Mouse (Mus musculus) midbrain, embryonic 14.5 days (tissue): Measurements from ENCODE around the gene Parp4. TPM values are rescaled to one million over a fixed set of nuclear protein-coding genes. Genes with fewer than 3 reads are reported as not detected.

Experiments
- ATAC-seq: fragments of 200-750 bp; cut with Nextera tagmentation; 2 replicates; pipeline ENCODE4 v1.8.0; 2017; ENCODE audit warnings: moderate number of reproducible peaks, moderate library complexity; ENCODE audit not compliant: low FRiP score, low TSS enrichment
- DNase-seq: peaks from one replicate; pipeline ENCODE4 v3.0.0-alpha.2; 2015
- H3K27ac ChIP-seq: fragments of 300-500 bp; sonication (generic); replicated peaks from 2 replicates; pipeline ENCODE4 v1.5.1; 2014; ENCODE audit warnings: mild to moderate bottlenecking, low read depth, low read length, moderate library complexity
- H3K27me3 ChIP-seq: fragments of 300-500 bp; sonication (generic); 2 replicates; pipeline ENCODE4 v1.6.1; 2014; ENCODE audit warnings: low read length, control low read depth, mixed read lengths; ENCODE audit not compliant: control insufficient read depth, insufficient read depth
- H3K36me3 ChIP-seq: fragments of 300-500 bp; sonication (generic); 2 replicates; pipeline ENCODE4 v1.6.1; 2014; ENCODE audit warnings: low read length, control low read depth; ENCODE audit not compliant: control insufficient read depth, insufficient read depth
- H3K4me1 ChIP-seq: fragments of 300-500 bp; sonication (generic); 2 replicates; pipeline ENCODE4 v1.6.1; 2014; ENCODE audit warnings: mild to moderate bottlenecking, antibody characterized with exemption, low read length, control low read depth; ENCODE audit not compliant: control insufficient read depth, insufficient read depth
- H3K4me2 ChIP-seq: fragments of 300-500 bp; sonication (generic); 2 replicates; pipeline ENCODE4 v1.6.1; 2014; ENCODE audit warnings: mild to moderate bottlenecking, low read length, moderate library complexity
- H3K4me3 ChIP-seq: fragments of 300-500 bp; sonication (generic); replicated peaks from 2 replicates; pipeline ENCODE4 v1.5.1; 2014; ENCODE audit warnings: low read depth, low read length
- H3K9ac ChIP-seq: fragments of 300-500 bp; sonication (generic); replicated peaks from 2 replicates; pipeline ENCODE4 v1.6.1; 2014; ENCODE audit warnings: mild to moderate bottlenecking, low read length, moderate library complexity
- H3K9me3 ChIP-seq: fragments of 300-500 bp; sonication (generic); 2 replicates; pipeline ENCODE4 v1.6.1; 2016; ENCODE audit warnings: low read length, control low read depth, mixed read lengths; ENCODE audit not compliant: control insufficient read depth
- WGBS: fragments of 180-500 bp; shearing (Covaris S2); extraction: QIAGEN DNeasy Blood & Tissue Kit; methylation state at CpG from one replicate; pipeline ENCODE4 v1.1.7; 2014; 5-methylcytosine and 5-hydroxymethylcytosine counted together
- polyA plus RNA-seq: library from polyadenylated mRNA; unstranded; fragments of >200 nt; fragmentation: Nextera tagmentation; extraction: Ambion mirVana; gene quantifications from 2 replicates; pipeline ENCODE4 v1.2.1, GENCODE M21; 2014

The Parp4 gene
- polyA plus RNA-seq, 1 experiment from 2014 or later = 1.1 TPM

- ATAC-seq (no peak), DNase-seq (no peak)
- Histone ChIP-seq H3K27me3 (no peaks in the 10 kb centered on the region), H3K4me1 (peaks cover 5% of the 10 kb centered on the region), H3K36me3 (peaks cover 19% of the 10 kb centered on the region), H3K27ac (no peak overlapping the region), H3K9me3 (no peaks in the 10 kb centered on the region), H3K4me3 (no peak overlapping the region), H3K9ac (no peak overlapping the region), H3K4me2 (no peak overlapping the region)
- WGBS = 87% methylated on average over 7 of the region's 7 CpGs
Observed at GRCm38 (mm10) chr14:56567476-56567875, 7.9 kb upstream of the Parp4 start.

- no peak overlapping the region for H3K27ac ChIP-seq
- no peak overlapping the region for H3K9ac ChIP-seq
- H3K9me3 ChIP-seq = no peaks in the 10 kb centered on the region
- WGBS = 91% methylated on average over 4 of the region's 4 CpGs
- no peak overlapping the region for H3K4me3 ChIP-seq
- no peak overlapping the region for H3K4me2 ChIP-seq
- no peaks in the 10 kb centered on the region for H3K27me3 ChIP-seq
- DNase-seq (no peak), ATAC-seq (no peak)
- peaks cover 5% of the 10 kb centered on the region for H3K4me1 ChIP-seq
- peaks cover 8% of the 10 kb centered on the region; the same call in 1 of the 2 replicates for H3K36me3 ChIP-seq
Observed at GRCm38 (mm10) chr14:56569041-56569440, 6.4 kb upstream of the Parp4 start.

- Histone ChIP-seq H3K4me3 (peak overlapping the region; percentile 78), H3K4me1 (peaks cover 9% of the 10 kb centered on the region), H3K4me2 (peak overlapping the region; percentile 82), H3K27me3 (no peaks in the 10 kb centered on the region), H3K9me3 (no peaks in the 10 kb centered on the region), H3K27ac (peak overlapping the region; percentile 63), H3K9ac (peak overlapping the region; percentile 64), H3K36me3 (no peaks in the 10 kb centered on the region)
- under 1% methylated on average over 59 of the region's 59 CpGs for WGBS
- DNase-seq = peak; percentile 98
- ATAC-seq = peak; percentile 99
Observed at GRCm38 (mm10) chr14:56571310-56572093, 3.9 kb upstream of the Parp4 start.

GRCm38 (mm10) chr14:56572546-56572945 is 2.9 kb upstream of the Parp4 start:
- Histone ChIP-seq H3K9ac (peak overlapping the region; percentile 48), H3K9me3 (no peaks in the 10 kb centered on the region)
- 66% methylated on average over 2 of the region's 2 CpGs for WGBS

GRCm38 (mm10) chr14:56575969-56576901 is 816 bp downstream of the Parp4 start:
- no peak for DNase-seq
- H3K27ac ChIP-seq = no peak overlapping the region
- no peaks in the 10 kb centered on the region for H3K9me3 ChIP-seq
- no peak for ATAC-seq
- no peak overlapping the region for H3K9ac ChIP-seq
- peaks cover 4% of the 10 kb centered on the region for H3K4me1 ChIP-seq
- H3K4me2 ChIP-seq = peak overlapping the region; percentile 56
- 75% methylated on average over 18 of the region's 18 CpGs for WGBS
- H3K36me3 ChIP-seq = no peaks in the 10 kb centered on the region
- H3K27me3 ChIP-seq = no peaks in the 10 kb centered on the region
- 0 out of 2 replicates have a peak overlapping the region, but pooled peaks have one; percentile 33 for H3K4me3 ChIP-seq

More at GRCm38 (mm10) chr14:56572546-56572945, 2.9 kb upstream of the Parp4 start:
- peak overlapping the region; percentile 78; the same call in 1 of the 2 replicates for H3K4me3 ChIP-seq
- H3K27ac ChIP-seq = no peak overlapping the region
- peak overlapping the region; percentile 82 for H3K4me2 ChIP-seq
- no peaks in the 10 kb centered on the region for H3K36me3 ChIP-seq
- no peak for DNase-seq
- no peak for ATAC-seq
- peaks cover 9% of the 10 kb centered on the region for H3K4me1 ChIP-seq
- H3K27me3 ChIP-seq = no peaks in the 10 kb centered on the region

GRCm38 (mm10) chr14:56579011-56579410 is 3.6 kb downstream of the Parp4 start:
- H3K4me3 ChIP-seq = no peak overlapping the region

GRCm38 (mm10) chr14:56581117-56581516 is 5.7 kb downstream of the Parp4 start:
- WGBS = 72% methylated on average over 5 of the region's 5 CpGs
- no peak for ATAC-seq
- H3K27me3 ChIP-seq = no peaks in the 10 kb centered on the region
- DNase-seq = no peak
- H3K9me3 ChIP-seq = no peaks in the 10 kb centered on the region
- no peak overlapping the region for H3K9ac ChIP-seq
- H3K4me2 ChIP-seq = no peak overlapping the region
- no peak overlapping the region for H3K4me3 ChIP-seq
- no peaks in the 10 kb centered on the region for H3K36me3 ChIP-seq
- H3K27ac ChIP-seq = no peak overlapping the region
- H3K4me1 ChIP-seq = no peaks in the 10 kb centered on the region

More at GRCm38 (mm10) chr14:56579011-56579410, 3.6 kb downstream of the Parp4 start:
- 60% methylated on average over 8 of the region's 8 CpGs for WGBS
- DNase-seq (no peak), ATAC-seq (no peak)
- Histone ChIP-seq H3K27me3 (no peaks in the 10 kb centered on the region), H3K4me1 (0 out of 2 replicates have a peak, but pooled peaks cover 4% of the 10 kb centered on the region), H3K9me3 (no peaks in the 10 kb centered on the region), H3K36me3 (no peaks in the 10 kb centered on the region), H3K27ac (no peak overlapping the region), H3K4me2 (no peak overlapping the region), H3K9ac (no peak overlapping the region)

- Histone ChIP-seq H3K36me3 (no peaks in the 10 kb centered on the region), H3K9me3 (no peaks in the 10 kb centered on the region), H3K27me3 (no peaks in the 10 kb centered on the region), H3K4me3 (no peak overlapping the region), H3K4me1 (no peaks in the 10 kb centered on the region), H3K4me2 (no peak overlapping the region), H3K27ac (no peak overlapping the region), H3K9ac (no peak overlapping the region)
- DNase-seq (no peak), ATAC-seq (no peak)
- 96% methylated on average over 6 of the region's 6 CpGs for WGBS
Observed at GRCm38 (mm10) chr14:56582294-56582693, 6.9 kb downstream of the Parp4 start.
